Mouse (Mus musculus): Measurements from ENCODE around the gene Gpr61. TPM values are rescaled to one million over a fixed set of nuclear protein-coding genes. Genes with fewer than 3 reads are reported as not detected.

The Gpr61 gene
- polyA plus RNA-seq, 1 experiment from 2014 or later, result 2.1 TPM

GRCm38 (mm10) chr3:108189897-108190296, 35.2 kb upstream of the Gpr61 start:
- H3K9ac ChIP-seq (replicated peaks), result peak overlapping the region; percentile 23; the same call in 1 of the 2 replicates
- peaks cover 7% of the 10 kb centered on the region for H3K27me3 ChIP-seq
- H3K9me3 ChIP-seq, result no peaks in the 10 kb centered on the region
- peaks cover 43% of the 10 kb centered on the region for H3K4me1 ChIP-seq (replicated peaks)
- ATAC-seq, result no peak
- no peak overlapping the region for H3K4me3 ChIP-seq (replicated peaks)
- H3K36me3 ChIP-seq, result peaks cover 15% of the 10 kb centered on the region
- no peak overlapping the region for H3K27ac ChIP-seq
- 81% methylated on average over 5 of the region's 5 CpGs for WGBS
- H3K4me2 ChIP-seq (replicated peaks), result no peak overlapping the region

DNA sequence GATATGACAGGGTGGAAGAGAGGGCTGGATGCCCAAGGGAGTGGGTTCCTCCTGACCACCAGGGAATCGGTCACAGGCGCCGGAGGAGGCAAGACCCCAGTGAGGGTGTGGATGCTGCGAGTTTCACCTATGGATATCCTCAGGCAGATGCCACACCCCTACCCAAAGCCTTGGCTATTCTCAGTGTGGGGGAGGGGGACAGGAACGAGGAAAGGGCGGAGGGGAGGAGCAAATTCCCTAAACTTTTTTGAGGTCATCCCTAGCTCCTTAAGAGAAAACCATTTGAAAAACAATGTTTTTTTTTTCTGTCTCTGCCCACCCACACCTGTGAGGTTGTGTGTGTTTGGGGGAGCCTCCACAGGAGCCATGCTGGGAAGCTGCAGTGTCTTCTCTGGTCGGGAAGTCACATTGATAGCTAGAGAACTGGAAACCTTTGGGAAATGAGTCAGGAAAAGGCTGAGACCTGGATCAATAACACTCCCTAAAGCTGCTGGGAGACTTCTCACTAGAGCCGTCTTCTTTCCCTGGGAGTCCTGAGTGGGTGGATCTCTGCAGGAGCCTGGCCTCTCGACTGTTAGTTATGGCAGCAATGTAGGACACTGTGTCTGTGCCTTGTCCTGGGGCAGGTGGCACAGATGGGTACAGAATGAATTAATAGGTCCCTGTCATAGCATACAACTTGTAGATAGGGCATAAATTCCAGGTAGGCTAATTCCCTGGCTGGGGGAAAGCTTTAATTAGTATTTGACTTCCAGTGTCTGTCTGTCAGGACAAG, 34.2 kb upstream of the Gpr61 start:
- no peak overlapping the region for H3K4me3 ChIP-seq (replicated peaks)

GRCm38 (mm10) chr3:108187111-108187795, 32.6 kb upstream of the Gpr61 start:
- no peak overlapping the region for H3K27ac ChIP-seq
- no peaks in the 10 kb centered on the region for H3K9me3 ChIP-seq
- H3K4me1 ChIP-seq (replicated peaks), result peaks cover 40% of the 10 kb centered on the region
- peak; percentile 37 for ATAC-seq
- H3K9ac ChIP-seq (replicated peaks), result peak overlapping the region; percentile 86; the same call in 1 of the 2 replicates
- H3K4me3 ChIP-seq (replicated peaks), result peak overlapping the region; percentile 78
- H3K4me2 ChIP-seq (replicated peaks), result peak overlapping the region; percentile 92
- H3K27me3 ChIP-seq, result peaks cover 11% of the 10 kb centered on the region
- peaks cover 15% of the 10 kb centered on the region for H3K36me3 ChIP-seq
- 67% methylated on average over 20 of the region's 20 CpGs for WGBS

More for the DNA sequence above, 34.2 kb upstream of the Gpr61 start:
- Histone ChIP-seq H3K36me3 (peaks cover 15% of the 10 kb centered on the region), H3K9ac (replicated peaks) (0 out of 2 replicates have a peak overlapping the region, but pooled peaks have one; percentile 6), H3K27ac (no peak overlapping the region), H3K4me2 (replicated peaks) (no peak overlapping the region), H3K9me3 (no peaks in the 10 kb centered on the region), H3K27me3 (peaks cover 11% of the 10 kb centered on the region), H3K4me1 (replicated peaks) (peaks cover 43% of the 10 kb centered on the region)
- WGBS, result 77% methylated on average over 8 of the region's 9 CpGs
- ATAC-seq, result no peak

DNA sequence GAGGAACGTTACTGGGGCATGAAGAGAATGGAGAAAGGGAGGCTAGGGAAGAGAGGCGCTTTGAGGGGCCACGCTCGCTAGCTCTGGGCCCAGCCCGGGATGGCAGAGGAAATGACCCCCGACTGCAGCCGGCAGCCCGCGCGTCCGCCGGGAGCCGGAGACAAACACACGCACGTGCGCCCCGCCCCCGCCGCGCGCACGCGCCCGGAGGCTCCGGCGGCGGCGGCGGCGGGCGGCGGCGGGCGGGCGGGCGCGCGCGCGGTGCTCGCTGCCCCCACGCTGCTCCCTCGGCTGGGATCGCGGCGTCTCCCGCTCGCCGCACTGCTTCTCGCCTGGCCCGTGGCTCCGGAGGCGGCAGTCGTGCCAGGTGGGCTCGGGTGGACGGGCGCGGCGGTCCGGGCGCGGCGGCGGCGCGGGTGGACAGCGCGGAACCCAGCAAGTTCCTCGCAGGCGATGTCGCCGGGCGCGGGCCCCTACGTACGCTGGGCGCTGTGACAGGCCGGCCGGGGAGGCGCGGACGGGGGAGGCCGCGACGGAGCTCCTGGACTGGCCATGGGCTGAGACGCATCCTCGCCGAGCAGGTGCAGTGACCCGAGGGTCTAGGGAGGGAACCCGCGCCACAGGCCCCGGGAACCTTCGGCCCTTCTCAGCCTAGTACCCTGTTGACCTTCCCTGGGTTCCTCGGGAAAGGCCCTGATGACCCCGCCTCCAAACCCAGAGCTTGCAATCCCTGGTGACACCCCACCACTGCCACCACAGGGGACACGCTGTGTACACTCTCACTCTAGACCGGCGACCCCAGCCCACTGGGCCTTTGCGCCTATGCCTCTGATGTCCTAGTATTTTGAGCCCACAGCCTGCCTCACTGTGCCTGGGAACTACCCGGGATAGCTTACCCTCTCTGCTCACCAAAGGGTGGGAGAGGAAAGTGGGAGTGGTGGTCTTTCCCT, 31.7 kb upstream of the Gpr61 start, which contains the start of gene Amigo1:
Gene Amigo1, plus strand, starts transcription at position 238 of the 950 bp plus-strand sequence.
- peak within 1 kb of the TSS; percentile 72 for H3K27ac ChIP-seq
- WGBS, result under 1% methylated on average over 92 of the region's 100 CpGs
- H3K4me3 ChIP-seq (replicated peaks), result peak within 1 kb of the TSS; percentile 78

GRCm38 (mm10) chr3:108185460-108186097, 30.9 kb upstream of the Gpr61 start:
- Histone ChIP-seq H3K9ac (replicated peaks) (peak overlapping the region; percentile 86), H3K27ac (no peak overlapping the region; the same call in 1 of the 2 replicates), H3K27me3 (peaks cover 11% of the 10 kb centered on the region), H3K9me3 (no peaks in the 10 kb centered on the region), H3K4me3 (replicated peaks) (peak overlapping the region; percentile 78), H3K36me3 (peaks cover 13% of the 10 kb centered on the region), H3K4me2 (replicated peaks) (peak overlapping the region; percentile 92), H3K4me1 (replicated peaks) (peaks cover 40% of the 10 kb centered on the region)
- ATAC-seq, result 0 out of 2 replicates have a peak, but pooled peaks have one; percentile 34
- 3% methylated on average over 16 of the region's 16 CpGs for WGBS

More for the DNA sequence above, 31.7 kb upstream of the Gpr61 start, which contains the start of gene Amigo1:
- H3K9ac ChIP-seq (replicated peaks), result peak within 1 kb of the TSS; percentile 86
- H3K4me2 ChIP-seq (replicated peaks), result peak within 1 kb of the TSS; percentile 92
- peaks cover 11% of the 10 kb centered on the region for H3K27me3 ChIP-seq
- ATAC-seq, result peak; percentile 84
- H3K4me1 ChIP-seq (replicated peaks), result peaks cover 40% of the 10 kb centered on the region
- H3K36me3 ChIP-seq, result peaks cover 15% of the 10 kb centered on the region
- no peaks in the 10 kb centered on the region for H3K9me3 ChIP-seq

GRCm38 (mm10) chr3:108184742-108185141, 30.1 kb upstream of the Gpr61 start:
- no peaks in the 10 kb centered on the region for H3K9me3 ChIP-seq
- H3K4me1 ChIP-seq (replicated peaks), result peaks cover 35% of the 10 kb centered on the region
- no peak for ATAC-seq
- H3K27me3 ChIP-seq, result peaks cover 11% of the 10 kb centered on the region
- H3K9ac ChIP-seq (replicated peaks), result no peak overlapping the region
- 82% methylated on average over 3 of the region's 3 CpGs for WGBS
- peaks cover 12% of the 10 kb centered on the region for H3K36me3 ChIP-seq
- no peak overlapping the region for H3K27ac ChIP-seq
- H3K4me2 ChIP-seq (replicated peaks), result no peak overlapping the region
- no peak overlapping the region for H3K4me3 ChIP-seq (replicated peaks)

DNA sequence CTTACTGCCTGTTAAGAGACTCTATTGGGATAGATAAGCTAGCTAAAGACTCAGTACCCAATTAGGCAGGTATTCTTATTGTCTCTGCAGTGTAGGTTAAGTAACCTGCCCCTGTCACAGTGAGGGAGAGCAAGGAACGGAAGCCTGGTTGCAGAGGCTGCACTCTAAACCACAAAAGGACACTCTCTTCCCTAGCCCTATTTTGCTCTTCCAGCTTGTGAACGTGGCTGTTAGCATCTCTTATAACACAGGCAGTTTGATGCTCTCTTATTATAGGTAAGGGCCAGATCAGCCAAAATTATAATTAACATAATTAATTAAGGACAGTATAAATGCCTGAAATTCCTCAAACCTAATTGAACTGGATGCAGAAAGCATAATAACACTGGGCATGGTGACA, 25.8 kb upstream of the Gpr61 start:
- WGBS, result 33% methylated on average over 2 of the region's 2 CpGs
- H3K4me1 ChIP-seq (replicated peaks), result peaks cover 5% of the 10 kb centered on the region
- H3K9ac ChIP-seq (replicated peaks), result no peak overlapping the region
- no peak overlapping the region for H3K4me2 ChIP-seq (replicated peaks)
- ATAC-seq, result no peak
- no peak overlapping the region for H3K27ac ChIP-seq
- H3K27me3 ChIP-seq, result peaks cover 6% of the 10 kb centered on the region
- no peak overlapping the region for H3K4me3 ChIP-seq (replicated peaks)
- H3K9me3 ChIP-seq, result no peaks in the 10 kb centered on the region
- H3K36me3 ChIP-seq, result no peaks in the 10 kb centered on the region

DNA sequence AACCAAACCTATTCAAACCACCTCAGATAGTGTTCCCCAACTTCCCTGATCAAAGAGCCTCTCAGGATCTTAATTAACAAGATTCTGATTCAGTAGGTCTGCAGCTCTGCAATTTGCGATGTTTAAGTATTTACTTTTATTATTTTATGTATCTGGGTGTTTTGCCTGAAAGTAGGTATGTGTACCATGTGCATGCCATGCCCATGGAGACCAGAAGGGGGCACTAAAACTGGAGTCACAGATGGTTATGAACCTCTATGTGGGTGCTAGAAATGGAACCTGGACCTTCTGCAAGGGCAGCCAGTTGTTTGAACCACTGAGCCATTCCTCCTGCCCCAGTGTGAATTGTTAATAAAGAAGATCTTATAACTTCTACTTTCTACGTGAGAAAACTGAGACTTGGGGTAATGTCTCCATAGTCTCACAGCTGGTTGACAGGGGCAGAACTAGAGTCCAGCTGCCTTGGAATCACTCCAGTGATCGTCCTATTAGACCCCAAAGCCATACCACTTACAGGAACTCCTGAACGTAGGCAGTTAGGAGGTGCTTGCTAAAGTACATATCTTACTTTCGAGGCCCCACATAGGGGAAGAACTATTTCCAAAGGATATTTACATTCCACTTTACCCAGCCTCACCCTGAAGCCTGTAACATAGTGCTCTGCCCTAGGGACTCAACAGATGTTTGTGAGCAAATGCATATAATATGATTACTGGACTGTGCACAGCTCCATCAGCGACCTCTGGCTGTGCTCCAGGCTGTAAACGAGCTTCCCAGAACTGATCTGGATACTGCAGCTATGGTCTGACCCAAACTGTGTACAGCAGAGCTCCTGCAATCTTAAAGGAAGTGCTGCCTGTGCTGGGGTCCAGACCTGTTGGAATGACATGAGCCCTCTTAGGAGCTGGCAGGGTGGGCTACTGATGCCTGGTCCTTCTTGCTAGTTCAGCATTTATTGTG, 24.4 kb upstream of the Gpr61 start:
- Histone ChIP-seq H3K9me3 (no peaks in the 10 kb centered on the region), H3K4me2 (replicated peaks) (no peak overlapping the region), H3K9ac (replicated peaks) (no peak overlapping the region), H3K4me3 (replicated peaks) (no peak overlapping the region), H3K27ac (no peak overlapping the region), H3K36me3 (no peaks in the 10 kb centered on the region), H3K4me1 (replicated peaks) (peaks cover 18% of the 10 kb centered on the region), H3K27me3 (no peaks in the 10 kb centered on the region)
- WGBS, result 81% methylated on average over 7 of the region's 7 CpGs
- no peak for ATAC-seq

DNA sequence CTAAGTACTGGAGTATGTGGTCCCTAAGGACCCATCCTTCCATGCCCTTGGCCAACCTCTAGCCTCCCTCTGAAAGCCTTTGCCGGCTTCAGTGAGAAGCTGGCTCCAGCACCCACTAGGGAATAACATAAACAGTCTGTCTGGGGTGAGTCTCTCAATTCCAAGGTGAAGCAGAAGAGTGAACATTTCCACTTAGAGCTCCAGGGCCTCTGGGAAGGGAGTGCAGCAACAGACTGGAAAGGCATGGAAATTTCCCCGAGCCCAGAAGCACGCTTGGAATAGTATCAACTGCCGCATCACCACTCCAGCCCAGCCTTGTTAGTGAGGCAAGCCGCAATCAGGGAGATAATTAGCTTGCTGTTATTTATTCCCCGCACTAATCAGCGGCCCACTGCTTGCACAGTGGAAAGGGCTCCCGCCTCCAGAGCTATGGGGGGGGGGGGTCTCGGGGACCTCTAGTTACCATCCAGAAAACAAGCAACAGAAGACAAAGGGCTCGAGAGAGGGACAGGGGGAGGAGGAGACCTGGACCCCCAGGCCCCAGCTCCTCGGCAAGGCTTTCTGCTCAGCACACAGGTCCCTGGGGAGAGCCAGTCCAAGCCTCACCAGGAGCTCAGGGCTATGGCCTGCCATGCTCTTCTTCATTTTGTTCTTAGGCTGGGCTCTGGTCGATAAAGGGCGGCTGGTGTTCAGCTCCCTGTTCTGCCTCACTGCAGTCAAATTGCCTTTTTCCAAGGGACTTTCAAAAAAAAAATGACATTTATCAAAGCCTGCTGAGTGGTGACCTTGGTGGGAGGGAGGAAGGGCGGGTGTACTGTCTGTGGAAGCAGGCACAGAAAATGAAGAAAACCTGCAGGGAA, 20.2 kb upstream of the Gpr61 start:
- no peak overlapping the region for H3K4me3 ChIP-seq (replicated peaks)
- H3K27ac ChIP-seq, result peak overlapping the region; percentile 89
- 0 out of 2 replicates have a peak overlapping the region, but pooled peaks have one; percentile 19 for H3K9ac ChIP-seq (replicated peaks)
- no peaks in the 10 kb centered on the region for H3K9me3 ChIP-seq
- H3K27me3 ChIP-seq, result no peaks in the 10 kb centered on the region
- no peaks in the 10 kb centered on the region for H3K36me3 ChIP-seq
- peak; percentile 90 for ATAC-seq
- peaks cover 20% of the 10 kb centered on the region for H3K4me1 ChIP-seq (replicated peaks)
- peak overlapping the region; percentile 37 for H3K4me2 ChIP-seq (replicated peaks)
- 21% methylated on average over 14 of the region's 14 CpGs for WGBS

DNA sequence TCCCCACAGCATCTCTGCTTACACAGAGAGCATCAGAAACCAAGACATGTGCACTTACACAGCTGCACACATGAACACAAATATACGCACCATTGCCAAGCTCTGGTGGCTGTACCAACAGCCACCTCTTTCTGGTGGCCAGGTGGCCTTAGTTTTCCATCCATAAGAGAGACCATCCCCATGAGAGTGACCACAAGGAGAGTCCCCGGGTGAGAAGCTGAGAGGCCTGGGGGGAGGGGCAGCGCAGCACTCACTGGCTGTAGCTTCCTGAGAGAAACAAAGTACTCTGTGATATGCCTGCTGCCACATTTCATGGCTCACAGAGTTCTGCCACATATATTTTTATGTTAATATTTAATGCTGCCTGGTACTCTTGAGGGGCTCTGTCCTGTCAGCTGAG, 14.5 kb upstream of the Gpr61 start:
- peaks cover 51% of the 10 kb centered on the region for H3K4me1 ChIP-seq (replicated peaks)
- no peak overlapping the region for H3K9ac ChIP-seq (replicated peaks)
- no peak overlapping the region for H3K27ac ChIP-seq
- no peak overlapping the region for H3K4me2 ChIP-seq (replicated peaks)
- no peak overlapping the region for H3K4me3 ChIP-seq (replicated peaks)
- no peak for ATAC-seq
- H3K36me3 ChIP-seq, result no peaks in the 10 kb centered on the region
- 28% methylated on average over 3 of the region's 3 CpGs for WGBS
- no peaks in the 10 kb centered on the region for H3K9me3 ChIP-seq
- no peaks in the 10 kb centered on the region for H3K27me3 ChIP-seq
